In genomic region chr7:27026581-27026980, GRCm38 (mm10) we compare ENCODE assay signal across 9 mouse cellular contexts. TPM values are rescaled to one million over a fixed set of nuclear protein-coding genes. Genes with fewer than 3 reads are reported as not detected.
"Had no signal": no experiment of that assay in that cellular context is flagged by ENCODE, and none has a peak within 500 bp of the region (broad histone marks: within the 10 kb centered on the region; RNA-seq: fewer than 3 reads in every experiment).

No protein-coding gene starts in this region.

RNA-seq across cellular contexts. Expression of gene Cyp2a12, which starts 2.3 kb away (rescaled TPM):
- total RNA-seq: layer of hippocampus, adult 8-10 months; layer of hippocampus, postnatal 10 days; layer of hippocampus, postnatal 36 days; left cerebral cortex, adult 2 months; left cerebral cortex, postnatal 10 days; left cerebral cortex, postnatal 36 days; megakaryocyte progenitor cell, adult 5-6 weeks; megakaryocyte-erythroid progenitor cell, adult 5-6 weeks; midbrain, postnatal 0 days had no signal
